Mouse (Mus musculus) heart, embryonic 11.5 days (tissue): Measurements from ENCODE around the gene Pidd1. TPM values are rescaled to one million over a fixed set of nuclear protein-coding genes. Genes with fewer than 3 reads are reported as not detected.
A peak's percentile ranks its signal among the peaks of the same experiment; 100 is the strongest.

ENCODE experiments used
- ATAC-seq: fragments of 200-750 bp; cut with Nextera tagmentation; replicated peaks from 2 replicates; pipeline ENCODE4 v1.8.0; 2017; ENCODE audit warnings: moderate library complexity; ENCODE audit not compliant: insufficient number of reproducible peaks, low FRiP score, low TSS enrichment
- H3K27ac ChIP-seq: fragments of 300-500 bp; sonication (generic); 2 replicates; pipeline ENCODE4 v1.5.1; 2014; ENCODE audit warnings: mild to moderate bottlenecking, low read depth, low read length
- H3K27me3 ChIP-seq: fragments of 300-500 bp; sonication (generic); 2 replicates; pipeline ENCODE4 v1.6.1; 2014; ENCODE audit warnings: mild to moderate bottlenecking, low read length, mixed read lengths; ENCODE audit not compliant: control insufficient read depth, insufficient read depth
- H3K36me3 ChIP-seq: fragments of 300-500 bp; sonication (generic); 2 replicates; pipeline ENCODE4 v1.6.1; 2014; ENCODE audit warnings: mild to moderate bottlenecking, low read length, moderate library complexity, mixed read lengths; ENCODE audit not compliant: control insufficient read depth, insufficient read depth
- H3K4me1 ChIP-seq: fragments of 300-500 bp; sonication (generic); 2 replicates; pipeline ENCODE4 v1.6.1; 2014; ENCODE audit warnings: low read length; ENCODE audit not compliant: control insufficient read depth, insufficient read depth
- H3K4me2 ChIP-seq: fragments of 300-500 bp; sonication (generic); 2 replicates; pipeline ENCODE4 v1.6.1; 2014; ENCODE audit warnings: mild to moderate bottlenecking, moderate library complexity
- H3K4me3 ChIP-seq: fragments of 300-500 bp; sonication (generic); 2 replicates; pipeline ENCODE4 v1.5.1; 2014; ENCODE audit warnings: low read depth, low read length
- H3K9ac ChIP-seq: fragments of 300-500 bp; sonication (generic); 2 replicates; pipeline ENCODE4 v1.6.1; 2014; ENCODE audit warnings: mild to moderate bottlenecking, low read depth, low read length, moderate library complexity
- H3K9me3 ChIP-seq: fragments of 300-500 bp; sonication (generic); replicated peaks from 2 replicates; pipeline ENCODE4 v1.6.1; 2016; ENCODE audit warnings: low read length; ENCODE audit not compliant: control insufficient read depth
- WGBS: fragments of 180-500 bp; shearing (Covaris S2); extraction: QIAGEN DNeasy Blood & Tissue Kit; methylation state at CpG from one replicate; pipeline ENCODE4 v1.1.7; 2014; ENCODE audit not compliant: insufficient replicate concordance; 5-methylcytosine and 5-hydroxymethylcytosine counted together
- polyA plus RNA-seq: library from polyadenylated mRNA; unstranded; fragments of >200 nt; fragmentation: Nextera tagmentation; extraction: Ambion mirVana; gene quantifications from 2 replicates; pipeline ENCODE4 v1.2.1, GENCODE M21; 2014

The Pidd1 gene
- polyA plus RNA-seq, 1 experiment from 2014 or later = 9.5 TPM

GRCm38 (mm10) chr7:141483114-141483653 lies 39.4 kb upstream of the Pidd1 start:
- H3K4me1 ChIP-seq = peaks cover 23% of the 10 kb centered on the region
- H3K9ac ChIP-seq = no peak overlapping the region
- 77% methylated on average over 6 of the region's 6 CpGs for WGBS
- no peak overlapping the region for H3K4me2 ChIP-seq
- H3K27ac ChIP-seq = no peak overlapping the region
- H3K36me3 ChIP-seq = no peaks in the 10 kb centered on the region
- ATAC-seq = no peak
- peaks cover 17% of the 10 kb centered on the region for H3K27me3 ChIP-seq
- H3K9me3 ChIP-seq = no peaks in the 10 kb centered on the region
- no peak overlapping the region for H3K4me3 ChIP-seq

GRCm38 (mm10) chr7:141482531-141483024 lies 38.8 kb upstream of the Pidd1 start:
- Histone ChIP-seq H3K27ac (no peak overlapping the region), H3K9me3 (no peaks in the 10 kb centered on the region), H3K36me3 (no peaks in the 10 kb centered on the region), H3K27me3 (peaks cover 17% of the 10 kb centered on the region), H3K9ac (peak overlapping the region; percentile 64; the same call in 1 of the 2 replicates), H3K4me1 (peaks cover 29% of the 10 kb centered on the region), H3K4me3 (peak overlapping the region; percentile 62), H3K4me2 (peak overlapping the region; percentile 94)
- ATAC-seq = no peak
- WGBS = 18% methylated on average over 11 of the region's 11 CpGs

- no peak for ATAC-seq
- Histone ChIP-seq H3K4me3 (peak overlapping the region; percentile 62), H3K4me1 (peaks cover 37% of the 10 kb centered on the region), H3K36me3 (no peaks in the 10 kb centered on the region), H3K27ac (no peak overlapping the region), H3K27me3 (peaks cover 17% of the 10 kb centered on the region), H3K9me3 (no peaks in the 10 kb centered on the region), H3K9ac (peak overlapping the region; percentile 64), H3K4me2 (peak overlapping the region; percentile 94)
- WGBS = under 1% methylated on average over 76 of the region's 81 CpGs
Measured at GRCm38 (mm10) chr7:141481498-141482401, 37.9 kb upstream of the Pidd1 start.

- H3K9ac ChIP-seq = no peak overlapping the region
- no peaks in the 10 kb centered on the region for H3K9me3 ChIP-seq
- peak overlapping the region; percentile 62 for H3K4me3 ChIP-seq
- peak overlapping the region; percentile 94 for H3K4me2 ChIP-seq
- H3K27me3 ChIP-seq = peaks cover 17% of the 10 kb centered on the region
- no peaks in the 10 kb centered on the region for H3K36me3 ChIP-seq
- peak; percentile 18; the same call in 1 of the 2 replicates for ATAC-seq
- H3K27ac ChIP-seq = no peak overlapping the region
- peaks cover 40% of the 10 kb centered on the region for H3K4me1 ChIP-seq
- 14% methylated on average over 10 of the region's 10 CpGs for WGBS
Measured at GRCm38 (mm10) chr7:141480842-141481497, 37.1 kb upstream of the Pidd1 start.

- Histone ChIP-seq H3K9ac (peak overlapping the region; percentile 59), H3K4me3 (0 out of 2 replicates have a peak overlapping the region, but pooled peaks have one; percentile 8), H3K27me3 (peaks cover 16% of the 10 kb centered on the region), H3K9me3 (no peaks in the 10 kb centered on the region), H3K36me3 (no peaks in the 10 kb centered on the region), H3K4me1 (peaks cover 51% of the 10 kb centered on the region), H3K27ac (peak overlapping the region; percentile 79), H3K4me2 (peak overlapping the region; percentile 97)
- ATAC-seq = no peak
- 48% methylated on average over 5 of the region's 5 CpGs for WGBS
Measured at GRCm38 (mm10) chr7:141478270-141478748, 34.5 kb upstream of the Pidd1 start.

GRCm38 (mm10) chr7:141477578-141478269 lies 33.9 kb upstream of the Pidd1 start:
- Histone ChIP-seq H3K4me1 (peaks cover 51% of the 10 kb centered on the region), H3K36me3 (0 out of 2 replicates have a peak, but pooled peaks cover 1% of the 10 kb centered on the region), H3K27me3 (peaks cover 10% of the 10 kb centered on the region), H3K9me3 (no peaks in the 10 kb centered on the region), H3K4me3 (0 out of 2 replicates have a peak overlapping the region, but pooled peaks have one; percentile 85), H3K9ac (peak overlapping the region; percentile 97), H3K4me2 (peak overlapping the region; percentile 97), H3K27ac (peak overlapping the region; percentile 79)
- ATAC-seq = peak; percentile 8; the same call in 1 of the 2 replicates
- WGBS = 50% methylated on average over 4 of the region's 4 CpGs

GRCm38 (mm10) chr7:141476981-141477370 lies 33.2 kb upstream of the Pidd1 start:
- Histone ChIP-seq H3K4me2 (peak overlapping the region; percentile 97), H3K27me3 (peaks cover 3% of the 10 kb centered on the region; the same call in 1 of the 2 replicates), H3K27ac (peak overlapping the region; percentile 79), H3K9me3 (no peaks in the 10 kb centered on the region), H3K36me3 (peaks cover 7% of the 10 kb centered on the region; the same call in 1 of the 2 replicates), H3K4me3 (peak overlapping the region; percentile 85), H3K4me1 (peaks cover 44% of the 10 kb centered on the region), H3K9ac (peak overlapping the region; percentile 97)
- ATAC-seq = no peak
- WGBS = 10% methylated on average over 7 of the region's 7 CpGs
